Mouse (Mus musculus) T-cell, adult 66 days (primary cell): Measurements from ENCODE around the gene Erlec1. TPM values are rescaled to one million over a fixed set of nuclear protein-coding genes. Genes with fewer than 3 reads are reported as not detected.

Experiments
- total RNA-seq, 2 experiments: library from RNA; stranded (reverse); gene quantifications; 3 replicates in 1 of 2; 4 replicates in 1 of 2; pipeline ENCODE4 v1.2.4; 2023

Gene Erlec1
- total RNA-seq = 10 to 100 TPM; 35.9 to 39.4 TPM

DNA sequence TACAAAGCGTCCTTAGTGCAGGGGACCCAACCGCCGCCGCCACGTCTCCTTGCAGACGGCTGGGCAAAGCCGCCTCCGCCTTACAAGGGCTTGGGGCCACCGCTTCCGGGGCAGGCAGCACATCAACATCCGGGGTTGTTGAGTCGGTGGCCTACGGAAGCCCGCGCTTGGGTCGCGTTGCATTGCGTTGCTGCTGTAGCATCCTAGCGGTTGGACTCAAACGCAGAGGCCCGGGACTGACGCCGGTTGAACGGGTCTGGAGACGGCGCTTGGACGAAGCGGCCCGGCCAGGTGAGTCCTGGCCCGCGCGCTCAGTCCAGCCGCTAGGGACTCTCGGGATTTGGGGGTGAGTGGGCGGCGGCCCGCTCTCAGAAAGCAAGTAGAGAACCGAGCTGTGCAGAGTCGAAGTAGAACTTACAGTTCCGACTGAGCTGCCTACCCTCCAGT, at the start of gene Erlec1:
Erlec1 (minus strand) TSS at position 57 of the 447 bp plus-strand sequence.

DNA sequence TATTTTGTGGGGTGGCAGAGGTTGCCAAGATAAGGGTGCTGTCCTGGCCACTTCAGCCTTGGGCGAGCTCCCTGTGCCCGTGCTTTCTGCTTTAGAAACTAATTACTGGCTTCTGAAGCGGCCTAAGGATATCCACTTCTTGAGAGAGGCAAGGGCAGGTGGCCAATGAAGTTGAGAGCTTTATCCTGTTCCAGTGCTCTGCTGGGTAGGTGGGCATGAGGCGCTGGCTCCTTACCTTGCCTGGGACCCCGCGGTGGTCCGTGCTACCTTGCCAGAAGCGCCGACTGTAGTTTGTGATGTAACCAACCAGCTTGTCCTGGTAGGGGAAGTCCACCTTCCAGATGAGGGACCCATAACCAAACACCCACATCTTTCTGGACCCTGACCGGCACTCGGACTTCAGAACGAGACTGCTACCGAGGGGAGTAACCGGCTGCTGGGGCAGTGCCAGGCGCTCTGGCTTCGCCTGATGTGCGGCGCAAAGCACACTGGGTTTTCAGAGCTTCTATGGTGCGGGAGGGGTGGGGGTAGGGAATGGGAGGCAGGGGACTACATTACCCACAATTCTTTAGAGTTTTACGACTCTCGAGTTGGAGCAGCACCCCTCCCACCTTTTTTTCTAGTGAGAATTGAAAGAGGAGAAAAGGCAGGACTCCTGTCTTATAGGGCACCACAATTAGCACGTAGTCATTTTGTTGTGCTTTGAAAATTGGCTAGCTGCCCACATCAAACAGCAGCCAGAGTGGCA, 31.9 kb upstream of the Erlec1 start, which contains the start of gene Chac2:
Chac2 (minus strand) TSS at position 474 of the 748 bp plus-strand sequence.

DNA sequence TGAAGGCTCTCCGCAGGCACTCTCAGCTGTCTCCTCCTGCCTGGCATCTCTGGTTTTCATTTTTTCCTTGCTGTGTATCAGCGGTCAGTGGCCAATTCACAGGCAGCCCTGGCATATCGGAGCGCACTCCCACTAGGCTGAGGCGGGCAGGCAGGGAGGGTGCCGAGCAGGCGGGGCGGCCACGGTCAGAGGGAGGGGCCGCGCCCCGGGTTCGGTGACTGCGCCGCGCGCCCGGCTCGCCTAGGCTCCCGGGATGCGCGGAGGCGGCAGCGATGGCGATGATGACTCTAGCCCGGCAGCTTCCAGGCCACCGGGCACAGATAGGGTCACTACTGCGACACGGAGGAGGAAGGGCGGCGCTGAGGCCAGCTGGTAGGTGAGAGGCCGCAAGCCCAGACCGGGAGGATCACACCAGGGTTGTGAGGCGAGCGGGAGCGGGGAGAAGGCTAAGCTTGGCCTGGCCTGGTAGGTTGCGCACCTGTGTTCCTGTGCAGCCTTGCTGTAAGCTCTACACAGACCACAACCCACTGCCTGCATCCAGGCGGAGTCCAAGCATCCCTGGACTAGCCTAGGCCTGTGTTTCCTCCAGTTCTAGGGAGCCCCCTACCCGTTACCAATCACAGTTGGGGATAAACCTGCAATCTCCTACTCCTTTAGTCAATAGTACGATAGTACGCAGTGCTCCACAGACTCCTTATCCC, 68.8 kb downstream of the Erlec1 start, which contains the start of the genes Gpr75 and Asb3:
Gpr75 (plus strand) TSS at position 188 of the 701 bp plus-strand sequence.
Asb3 (plus strand) TSS at position 246 of the 701 bp plus-strand sequence.

Other genes with a start within 250 kb of the Erlec1 start
- 10 to 100 TPM; 65.5 to 65.9 TPM for gene Psme4, start 182.6 kb downstream of the Erlec1 start, total RNA-seq
- under 1 TPM in 1 of 2 experiments, not detected in 1; 0.20 TPM for gene Gpr75, start 69.0 kb downstream of the Erlec1 start, total RNA-seq
- 10 to 100 TPM; 21.2 to 23.7 TPM for gene Asb3, start 68.9 kb downstream of the Erlec1 start, total RNA-seq
- 1 to 10 TPM; 1.2 to 1.3 TPM for gene Chac2, start 32.0 kb upstream of the Erlec1 start, total RNA-seq
- gene Gm17332, start 228.1 kb upstream of the Erlec1 start, total RNA-seq = not detected